Mouse (Mus musculus) layer of hippocampus, adult 8-10 months (tissue): ENCODE results near the gene Akr1cl. TPM values are rescaled to one million over a fixed set of nuclear protein-coding genes. Genes with fewer than 3 reads are reported as not detected.
"Not testable (repeated sequence)": the region's sequence is repeated elsewhere in the genome, so short reads cannot be mapped to it uniquely, and the experiment has no call there.

Source experiments
- DNase-seq, 2 experiments: peaks; one replicate each; pipeline ENCODE4 v3.0.0; 2022; ENCODE audit warnings: low spot score in 2 of 2
- total RNA-seq, 4 experiments: library from RNA; stranded (reverse); gene quantifications; 2 replicates each; pipeline ENCODE4 v1.2.4; 2022

Akr1cl gene
- under 1 TPM in 3 of 4 experiments, not detected in 1; 0.47 to 0.57 (median 0.54) TPM for total RNA-seq

GRCm38 (mm10) chr1:65032641-65033040 lies at the start of gene Akr1cl:
Gene Akr1cl (minus strand): TSS chr1:65032759.
- DNase-seq = no peak

- no peak for DNase-seq
These were observed 49.6 kb upstream of the Akr1cl start, which contains the start of gene Crygb for GRCm38 (mm10) chr1:65082188-65082587. Gene Crygb (minus strand): TSS chr1:65082288.

- no peak for DNase-seq
These were observed 43.0 kb upstream of the Akr1cl start for GRCm38 (mm10) chr1:65075607-65076006.

GRCm38 (mm10) chr1:65073589-65073988 lies 41.0 kb upstream of the Akr1cl start, which contains the start of gene Crygc:
Gene Crygc (minus strand): TSS chr1:65073689.
- DNase-seq = no peak

- DNase-seq = no peak
These were observed 35.3 kb upstream of the Akr1cl start for GRCm38 (mm10) chr1:65067842-65068241.

- DNase-seq = no peak
These were observed 31.6 kb upstream of the Akr1cl start for GRCm38 (mm10) chr1:65064201-65064600.

- no peak for DNase-seq
These were observed 30.8 kb upstream of the Akr1cl start, which contains the start of gene Crygd for GRCm38 (mm10) chr1:65063352-65063751. Gene Crygd (minus strand): TSS chr1:65063452.

GRCm38 (mm10) chr1:65052140-65052539 lies 19.6 kb upstream of the Akr1cl start:
- no peak for DNase-seq

GRCm38 (mm10) chr1:65051696-65052095 lies 19.1 kb upstream of the Akr1cl start:
- DNase-seq = no peak

- DNase-seq = not testable (repeated sequence)
These were observed 18.4 kb upstream of the Akr1cl start, which contains the start of gene Cryge for GRCm38 (mm10) chr1:65050952-65051351. Gene Cryge (minus strand): TSS chr1:65051149.

GRCm38 (mm10) chr1:65048781-65049180 lies 16.2 kb upstream of the Akr1cl start:
- DNase-seq = peak; percentile 12 to 44

- peak in 1 of 2 experiments; percentile 29 for DNase-seq
These were observed 14.0 kb upstream of the Akr1cl start for GRCm38 (mm10) chr1:65046401-65047109.

GRCm38 (mm10) chr1:65043433-65043832 lies 10.9 kb upstream of the Akr1cl start:
- DNase-seq = no peak

GRCm38 (mm10) chr1:65041837-65042236 lies 9.3 kb upstream of the Akr1cl start:
- DNase-seq = no peak

GRCm38 (mm10) chr1:65040806-65041205 lies 8.2 kb upstream of the Akr1cl start:
- DNase-seq = no peak

GRCm38 (mm10) chr1:65039679-65040078 lies 7.1 kb upstream of the Akr1cl start:
- DNase-seq = no peak

- DNase-seq = no peak
These were observed 5.0 kb upstream of the Akr1cl start for GRCm38 (mm10) chr1:65037542-65037941.

GRCm38 (mm10) chr1:65035513-65035912 lies 3.0 kb upstream of the Akr1cl start:
- DNase-seq = no peak

GRCm38 (mm10) chr1:65028206-65028605 lies 4.4 kb downstream of the Akr1cl start:
- DNase-seq = no peak

- DNase-seq = no peak
These were observed 19.8 kb downstream of the Akr1cl start for GRCm38 (mm10) chr1:65012726-65013125.

GRCm38 (mm10) chr1:65010153-65010552 lies 22.4 kb downstream of the Akr1cl start:
- peak; percentile 19 to 41 for DNase-seq

- DNase-seq = no peak
These were observed 27.0 kb downstream of the Akr1cl start for GRCm38 (mm10) chr1:65005575-65005974.

GRCm38 (mm10) chr1:65004526-65004925 lies 28.0 kb downstream of the Akr1cl start:
- no peak for DNase-seq
